Mouse (Mus musculus) intestine, embryonic 14.5 days (tissue): Measurements from ENCODE around the gene Npl. TPM values are rescaled to one million over a fixed set of nuclear protein-coding genes. Genes with fewer than 3 reads are reported as not detected.

Experiments
- ATAC-seq: fragments of 200-750 bp; cut with Nextera tagmentation; replicated peaks from 2 replicates; pipeline ENCODE4 v1.8.0; 2017; ENCODE audit warnings: low read depth, moderate number of reproducible peaks, moderate TSS enrichment, moderate library complexity; ENCODE audit not compliant: low FRiP score, low TSS enrichment
- DNase-seq: peaks from one replicate; pipeline ENCODE4 v3.0.0-alpha.2; 2018; ENCODE audit warnings: low spot score
- H3K27ac ChIP-seq: fragments of 300-500 bp; sonication (generic); 2 replicates; pipeline ENCODE4 v1.5.1; 2014; ENCODE audit warnings: low read depth, mild to moderate bottlenecking, control low read depth
- H3K27me3 ChIP-seq: fragments of 300-500 bp; sonication (generic); replicated peaks from 2 replicates; pipeline ENCODE4 v1.6.1; 2014; ENCODE audit warnings: low read length, control low read depth; ENCODE audit not compliant: control insufficient read depth, insufficient read depth
- H3K36me3 ChIP-seq: fragments of 300-500 bp; sonication (generic); 2 replicates; pipeline ENCODE4 v1.6.1; 2014; ENCODE audit warnings: low read length, control low read depth; ENCODE audit not compliant: control insufficient read depth, insufficient read depth
- H3K4me1 ChIP-seq: fragments of 300-500 bp; sonication (generic); replicated peaks from 2 replicates; pipeline ENCODE4 v1.6.1; 2014; ENCODE audit warnings: low read length, control low read depth, mixed read lengths; ENCODE audit not compliant: control insufficient read depth, insufficient read depth
- H3K4me2 ChIP-seq: fragments of 300-500 bp; sonication (generic); 2 replicates; pipeline ENCODE4 v1.6.1; 2014; ENCODE audit warnings: low read length
- H3K4me3 ChIP-seq: fragments of 300-500 bp; sonication (generic); 2 replicates; pipeline ENCODE4 v1.5.1; 2014; ENCODE audit warnings: low read depth, low read length, control low read depth, mixed read lengths
- H3K9ac ChIP-seq: fragments of 300-500 bp; sonication (generic); 2 replicates; pipeline ENCODE4 v1.6.1; 2014; ENCODE audit warnings: mild to moderate bottlenecking, low read length
- H3K9me3 ChIP-seq: fragments of 300-500 bp; sonication (generic); 2 replicates; pipeline ENCODE4 v1.6.1; 2016; ENCODE audit warnings: low read length, control low read depth; ENCODE audit not compliant: control insufficient read depth
- WGBS: fragments of 180-500 bp; shearing (Covaris S2); extraction: QIAGEN DNeasy Blood & Tissue Kit; methylation state at CpG from one replicate; pipeline ENCODE4 v1.1.7; 2014; 5-methylcytosine and 5-hydroxymethylcytosine counted together
- polyA plus RNA-seq: library from polyadenylated mRNA; unstranded; fragments of >200 nt; fragmentation: Nextera tagmentation; extraction: Ambion mirVana; gene quantifications from 2 replicates; pipeline ENCODE4 v1.2.1, GENCODE M21; 2014

Gene Npl
- 8.3 and 9.0 TPM in 2 replicates for polyA plus RNA-seq

- Histone ChIP-seq H3K27ac (no peak within 1 kb of the TSS), H3K4me3 (peak within 1 kb of the TSS; percentile 42), H3K27me3 (0 out of 2 replicates have a peak, but pooled peaks cover 4% of the 10 kb centered on the region), H3K4me2 (peak within 1 kb of the TSS; percentile 59), H3K36me3 (no peaks in the 10 kb centered on the region), H3K9me3 (no peaks in the 10 kb centered on the region), H3K4me1 (no peaks in the 10 kb centered on the region), H3K9ac (peak within 1 kb of the TSS; percentile 44)
- DNase-seq (peak; percentile 84), ATAC-seq (peak; percentile 88)
- 5% methylated on average over 29 of the region's 29 CpGs for WGBS
These were observed at the start of gene Npl for GRCm38 (mm10) chr1:153549536-153550199. Npl (minus strand) TSS chr1:153550045.

GRCm38 (mm10) chr1:153599302-153600045 is 49.6 kb upstream of the Npl start:
- no peak overlapping the region for H3K4me2 ChIP-seq
- H3K4me3 ChIP-seq = no peak overlapping the region
- H3K9me3 ChIP-seq = no peaks in the 10 kb centered on the region
- no peaks in the 10 kb centered on the region for H3K36me3 ChIP-seq
- peak overlapping the region; percentile 20; the same call in 1 of the 2 replicates for H3K27ac ChIP-seq
- 22% methylated on average over 8 of the region's 9 CpGs for WGBS
- H3K27me3 ChIP-seq = no peaks in the 10 kb centered on the region
- H3K9ac ChIP-seq = no peak overlapping the region
- ATAC-seq = no peak
- DNase-seq = no peak
- H3K4me1 ChIP-seq = peaks cover 8% of the 10 kb centered on the region; the same call in 1 of the 2 replicates

- H3K4me3 ChIP-seq = no peak overlapping the region
- H3K36me3 ChIP-seq = no peaks in the 10 kb centered on the region
- no peak overlapping the region for H3K4me2 ChIP-seq
- H3K27me3 ChIP-seq = no peaks in the 10 kb centered on the region
- no peaks in the 10 kb centered on the region for H3K9me3 ChIP-seq
- WGBS = 19% methylated on average over 2 of the region's 2 CpGs
- DNase-seq (no peak), ATAC-seq (no peak)
- no peak overlapping the region for H3K9ac ChIP-seq
- H3K4me1 ChIP-seq = peaks cover 8% of the 10 kb centered on the region; the same call in 1 of the 2 replicates
- no peak overlapping the region for H3K27ac ChIP-seq
These were observed 48.9 kb upstream of the Npl start for GRCm38 (mm10) chr1:153598773-153599172.

GRCm38 (mm10) chr1:153593678-153594077 is 43.8 kb upstream of the Npl start:
- Histone ChIP-seq H3K4me1 (no peaks in the 10 kb centered on the region), H3K27me3 (no peaks in the 10 kb centered on the region), H3K27ac (no peak overlapping the region), H3K4me3 (no peak overlapping the region), H3K9me3 (no peaks in the 10 kb centered on the region), H3K36me3 (no peaks in the 10 kb centered on the region), H3K4me2 (no peak overlapping the region), H3K9ac (no peak overlapping the region)
- no peak for DNase-seq
- no peak for ATAC-seq
- 86% methylated on average over 2 of the region's 2 CpGs for WGBS

- no peaks in the 10 kb centered on the region for H3K4me1 ChIP-seq
- no peak overlapping the region for H3K27ac ChIP-seq
- DNase-seq (no peak), ATAC-seq (no peak)
- H3K9ac ChIP-seq = no peak overlapping the region
- no peaks in the 10 kb centered on the region for H3K9me3 ChIP-seq
- no peaks in the 10 kb centered on the region for H3K36me3 ChIP-seq
- H3K4me3 ChIP-seq = no peak overlapping the region
- no peaks in the 10 kb centered on the region for H3K27me3 ChIP-seq
- 72% methylated on average over 2 of the region's 2 CpGs for WGBS
- no peak overlapping the region for H3K4me2 ChIP-seq
These were observed 40.4 kb upstream of the Npl start for GRCm38 (mm10) chr1:153590176-153590734.

- ATAC-seq = no peak
- Histone ChIP-seq H3K9me3 (no peaks in the 10 kb centered on the region), H3K36me3 (no peaks in the 10 kb centered on the region), H3K9ac (no peak overlapping the region), H3K27me3 (no peaks in the 10 kb centered on the region), H3K4me3 (no peak overlapping the region), H3K4me2 (no peak overlapping the region), H3K27ac (no peak overlapping the region), H3K4me1 (no peaks in the 10 kb centered on the region)
- WGBS = 80% methylated on average over 5 of the region's 5 CpGs
- no peak for DNase-seq
These were observed 38.1 kb upstream of the Npl start for GRCm38 (mm10) chr1:153587956-153588355.

- DNase-seq (no peak), ATAC-seq (no peak)
- H3K9ac ChIP-seq = no peak overlapping the region
- 79% methylated on average over 10 of the region's 10 CpGs for WGBS
- no peak overlapping the region for H3K4me3 ChIP-seq
- H3K4me1 ChIP-seq = no peaks in the 10 kb centered on the region
- no peak overlapping the region for H3K27ac ChIP-seq
- H3K36me3 ChIP-seq = no peaks in the 10 kb centered on the region
- H3K4me2 ChIP-seq = no peak overlapping the region
- H3K27me3 ChIP-seq = no peaks in the 10 kb centered on the region
- no peaks in the 10 kb centered on the region for H3K9me3 ChIP-seq
These were observed 37.0 kb upstream of the Npl start for GRCm38 (mm10) chr1:153586826-153587225.

GRCm38 (mm10) chr1:153585752-153586151 is 35.9 kb upstream of the Npl start:
- no peak overlapping the region for H3K4me3 ChIP-seq
- no peak overlapping the region for H3K27ac ChIP-seq
- no peak overlapping the region for H3K9ac ChIP-seq
- no peak for ATAC-seq
- H3K36me3 ChIP-seq = no peaks in the 10 kb centered on the region
- H3K9me3 ChIP-seq = no peaks in the 10 kb centered on the region
- no peak for DNase-seq
- H3K4me2 ChIP-seq = no peak overlapping the region
- WGBS = 56% methylated on average over 2 of the region's 2 CpGs
- no peaks in the 10 kb centered on the region for H3K4me1 ChIP-seq
- no peaks in the 10 kb centered on the region for H3K27me3 ChIP-seq
